Mouse (Mus musculus): Measurements from ENCODE around the gene Dnah12. TPM values are rescaled to one million over a fixed set of nuclear protein-coding genes. Genes with fewer than 3 reads are reported as not detected.

The Dnah12 gene
- total and polyA plus RNA-seq, 3 experiments, result 0.04 to 0.10 TPM; not detected in 1

- TF ChIP-seq MEF2A (IDR thresholded peaks at IDR 0.05; ENCODE audit: extremely low read depth, insufficient replicate concordance, low read depth, low read length, poor library complexity, severe bottlenecking) (no peak), MYC (IDR thresholded peaks at IDR 0.05; ENCODE audit: low read depth, low read length) (no peak), TBP (IDR thresholded peaks at IDR 0.05; ENCODE audit: low read depth, low read length) (peak; percentile 62)
Measured at GRCm38 (mm10) chr14:26668371-26669291, 24.4 kb upstream of the Dnah12 start (continued).

GRCm38 (mm10) chr14:26669292-26670073, 23.6 kb upstream of the Dnah12 start, which contains the start of gene Pde12:
Gene Pde12 (minus strand): TSS chr14:26669883.
- H3K9ac ChIP-seq (ENCODE audit: control insufficient read depth, low read depth, low read length, poor library complexity, severe bottlenecking), result peak within 1 kb of the TSS; percentile 90

GRCm38 (mm10) chr14:26670964-26671363, 22.1 kb upstream of the Dnah12 start:
- H3K27ac ChIP-seq (ENCODE audit: control insufficient read depth, low read depth, low read length), result peak overlapping the region; percentile 80
- H3K27me3 ChIP-seq (ENCODE audit: control insufficient read depth in 1 of 2, insufficient read depth in 2 of 2, low read length in 2 of 2), result no peaks in the 10 kb centered on the region
- H3K4me1 ChIP-seq (ENCODE audit: control insufficient read depth in 1 of 2, insufficient read depth in 2 of 2, low read length in 2 of 2), result peaks cover 9 to 18% of the 10 kb centered on the region in 2 experiments
- H3K4me3 ChIP-seq (ENCODE audit: control insufficient read depth in 1 of 2, insufficient read depth in 1 of 2, low read depth in 2 of 2, low read length in 2 of 2), result peak overlapping the region in 1 of 2 experiments; percentile 50; a peak in 2 of 4 replicates
- no peaks in the 10 kb centered on the region for H3K9me3 ChIP-seq (replicated peaks; ENCODE audit: insufficient read depth, low read length)
- peaks cover 34% of the 10 kb centered on the region for H3K79me2 ChIP-seq (ENCODE audit: control insufficient read depth, insufficient read depth, low read length, poor library complexity)
- peaks cover 0 to 24% of the 10 kb centered on the region in 2 experiments; a peak in 2 of 4 replicates for H3K36me3 ChIP-seq (ENCODE audit: control insufficient read depth in 1 of 2, insufficient read depth in 2 of 2, low read length in 2 of 2)
- H3K9ac ChIP-seq (ENCODE audit: control insufficient read depth, low read depth, low read length, poor library complexity, severe bottlenecking), result peak overlapping the region; percentile 64
- peak; percentile 81 for DNase-seq (ENCODE audit: low read depth, low spot score)
- TF ChIP-seq E2F4 (IDR thresholded peaks at IDR 0.05; ENCODE audit: borderline replicate concordance, low read depth, low read length) (no peak), ZMIZ1 (IDR thresholded peaks at IDR 0.05; ENCODE audit: low read depth, low read length) (no peak), RCOR1 (IDR thresholded peaks at IDR 0.05; ENCODE audit: low read depth, low read length) (peak; percentile 41; the same call in 1 of the 2 replicates), CHD2 (IDR thresholded peaks at IDR 0.05; ENCODE audit: low read length) (no peak), TAL1 (IDR thresholded peaks at IDR 0.05; ENCODE audit: low read length) (no peak), POLR2A (IDR thresholded peaks at IDR 0.05; ENCODE audit: control insufficient read depth in 1 of 2, insufficient read depth in 1 of 2, low read depth in 1 of 2, low read length in 2 of 2, poor library complexity in 1 of 2) (no peak), EP300 (IDR thresholded peaks at IDR 0.05; ENCODE audit: low read depth in 1 of 2, low read length in 2 of 2) (peak in 1 of 2 experiments; percentile 65; a peak in 2 of 4 replicates), ELF1 (IDR thresholded peaks at IDR 0.05; ENCODE audit: low read depth, low read length) (no peak), UBTF (IDR thresholded peaks at IDR 0.05; ENCODE audit: borderline replicate concordance, insufficient read depth, low read depth, low read length) (no peak), TBP (IDR thresholded peaks at IDR 0.05; ENCODE audit: low read depth, low read length) (no peak), ZKSCAN1 (IDR thresholded peaks at IDR 0.05; ENCODE audit: low read depth, low read length) (no peak), ETS1 (IDR thresholded peaks at IDR 0.05; ENCODE audit: low read depth, low read length) (peak; percentile 69), NELFE (IDR thresholded peaks at IDR 0.05; ENCODE audit: low read depth, low read length) (0 out of 2 replicates have a peak, but pooled peaks have one; percentile 40)

More at GRCm38 (mm10) chr14:26669292-26670073, 23.6 kb upstream of the Dnah12 start, which contains the start of gene Pde12:
- DNase-seq (ENCODE audit: low read depth, low spot score), result peak; percentile 97
- TF ChIP-seq NRF1 (IDR thresholded peaks at IDR 0.05; ENCODE audit: insufficient read depth, low read depth, low read length, poor library complexity, severe bottlenecking), result 0 out of 2 replicates have a peak, but pooled peaks have one; percentile 8
- 0 out of 2 replicates have a peak, but pooled peaks have one; percentile 45 for TF ChIP-seq CHD1 (IDR thresholded peaks at IDR 0.05; ENCODE audit: low read depth, low read length)
- peak; percentile 87 for TF ChIP-seq TBP (IDR thresholded peaks at IDR 0.05; ENCODE audit: low read depth, low read length)
- peak; percentile 85 for TF ChIP-seq BHLHE40 (IDR thresholded peaks at IDR 0.05; ENCODE audit: borderline replicate concordance, low read depth, low read length)
- TF ChIP-seq TAL1 (IDR thresholded peaks at IDR 0.05; ENCODE audit: low read length), result no peak
- TF ChIP-seq KAT2A (conservative IDR thresholded peaks at IDR 0.05; ENCODE audit: low read depth, low read length), result no peak; the same call in none of the 2 replicates
- TF ChIP-seq RAD21 (IDR thresholded peaks at IDR 0.05; ENCODE audit: low read depth, low read length), result no peak
- peak; percentile 63 for TF ChIP-seq MXI1 (IDR thresholded peaks at IDR 0.05; ENCODE audit: low read depth, low read length)
- TF ChIP-seq E2F4 (IDR thresholded peaks at IDR 0.05; ENCODE audit: borderline replicate concordance, low read depth, low read length), result 0 out of 2 replicates have a peak, but pooled peaks have one; percentile 78
- TF ChIP-seq ELF1 (IDR thresholded peaks at IDR 0.05; ENCODE audit: low read depth, low read length), result peak; percentile 64; the same call in 1 of the 2 replicates
- TF ChIP-seq CHD2 (IDR thresholded peaks at IDR 0.05; ENCODE audit: low read length), result no peak
- TF ChIP-seq TCF12 (IDR thresholded peaks at IDR 0.05; ENCODE audit: low read depth, low read length), result peak; percentile 43
- peak; percentile 55; the same call in 1 of the 2 replicates for TF ChIP-seq MYC (IDR thresholded peaks at IDR 0.05; ENCODE audit: low read depth, low read length)
- TF ChIP-seq POLR2AphosphoS2 (IDR thresholded peaks at IDR 0.05; ENCODE audit: low read length), result peak; percentile 50; the same call in 1 of the 2 replicates
- TF ChIP-seq RCOR1 (IDR thresholded peaks at IDR 0.05; ENCODE audit: low read depth, low read length), result no peak
- peak; percentile 83 for TF ChIP-seq SIN3A (IDR thresholded peaks at IDR 0.05; ENCODE audit: low read length)
- TF ChIP-seq ZC3H11A (IDR thresholded peaks at IDR 0.05; ENCODE audit: low read depth, low read length), result peak; percentile 99
- TF ChIP-seq POLR2A (IDR thresholded peaks at IDR 0.05; ENCODE audit: control insufficient read depth in 1 of 2, insufficient read depth in 1 of 2, low read depth in 1 of 2, low read length in 2 of 2, poor library complexity in 1 of 2), result peak; percentile 57 to 86
- no peak for TF ChIP-seq USF1 (IDR thresholded peaks at IDR 0.05; ENCODE audit: low read depth, low read length)
- peak; percentile 89 for TF ChIP-seq HCFC1 (IDR thresholded peaks at IDR 0.05; ENCODE audit: low read depth, low read length)
- peak; percentile 59; the same call in 1 of the 2 replicates for TF ChIP-seq ZMIZ1 (IDR thresholded peaks at IDR 0.05; ENCODE audit: low read depth, low read length)
- peak; percentile 76 for TF ChIP-seq NELFE (IDR thresholded peaks at IDR 0.05; ENCODE audit: low read depth, low read length)
- peak within 1 kb of the TSS; percentile 50 to 88 for H3K4me3 ChIP-seq (ENCODE audit: control insufficient read depth in 1 of 2, insufficient read depth in 1 of 2, low read depth in 2 of 2, low read length in 2 of 2)
- H3K36me3 ChIP-seq (ENCODE audit: control insufficient read depth in 1 of 2, insufficient read depth in 2 of 2, low read length in 2 of 2), result peaks cover 4 to 31% of the 10 kb centered on the region in 2 experiments
- H3K27ac ChIP-seq (ENCODE audit: control insufficient read depth, low read depth, low read length), result peak within 1 kb of the TSS; percentile 95
- no peaks in the 10 kb centered on the region for H3K9me3 ChIP-seq (replicated peaks; ENCODE audit: insufficient read depth, low read length)
- H3K79me2 ChIP-seq (ENCODE audit: control insufficient read depth, insufficient read depth, low read length, poor library complexity), result peaks cover 40% of the 10 kb centered on the region
- H3K27me3 ChIP-seq (ENCODE audit: control insufficient read depth in 1 of 2, insufficient read depth in 2 of 2, low read length in 2 of 2), result no peaks in the 10 kb centered on the region
- H3K4me1 ChIP-seq (ENCODE audit: control insufficient read depth in 1 of 2, insufficient read depth in 2 of 2, low read length in 2 of 2), result peaks cover 9 to 15% of the 10 kb centered on the region in 2 experiments

Data from MEL (cell line).